Mouse (Mus musculus): Measurements from ENCODE around the gene Pycr2. TPM values are rescaled to one million over a fixed set of nuclear protein-coding genes. Genes with fewer than 3 reads are reported as not detected.
"Not testable (repeated sequence)": the region's sequence is repeated elsewhere in the genome, so short reads cannot be mapped to it uniquely, and the experiment has no call there.

The Pycr2 gene
- polyA plus RNA-seq, 1 experiment from 2014 or later = 125 TPM

DNA sequence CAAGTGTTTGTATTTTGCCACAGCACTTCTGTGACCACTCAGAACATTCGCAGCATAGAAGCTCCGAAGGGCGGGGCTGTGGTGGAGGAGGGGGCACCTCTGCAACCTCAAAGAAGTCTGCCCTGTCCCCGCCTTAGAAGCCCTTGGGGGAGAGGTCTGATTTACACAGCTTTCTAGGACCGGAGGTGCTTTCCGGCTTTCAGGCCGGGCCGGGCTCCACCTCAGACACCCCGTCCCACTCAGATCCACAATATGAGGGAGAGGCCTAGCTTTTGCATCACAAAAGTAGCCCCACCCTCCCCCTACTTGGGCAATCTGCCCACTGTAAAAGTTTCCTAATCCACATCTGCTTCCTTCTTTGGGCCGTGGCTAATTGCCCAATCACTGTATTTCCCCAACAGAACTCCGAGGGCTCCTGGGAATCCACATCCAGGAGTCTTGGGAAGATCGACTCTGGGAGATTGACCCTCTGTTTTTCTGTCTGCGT is 15.5 kb upstream of the Pycr2 start:
- Histone ChIP-seq H3K4me1 (replicated peaks) (peaks cover 22% of the 10 kb centered on the region), H3K27me3 (ENCODE audit: insufficient read depth, poor library complexity, severe bottlenecking) (peaks cover 43% of the 10 kb centered on the region), H3K27ac (peak overlapping the region; percentile 24), H3K36me3 (no peaks in the 10 kb centered on the region), H3K4me3 (no peak overlapping the region), H3K9me3 (no peaks in the 10 kb centered on the region)
- 8% methylated on average over 13 of the region's 13 CpGs for WGBS
- no peak for DNase-seq (ENCODE audit: low spot score)

GRCm38 (mm10) chr1:180889172-180889571 is 14.9 kb upstream of the Pycr2 start:
- 29% methylated on average over 7 of the region's 7 CpGs for WGBS
- Histone ChIP-seq H3K4me3 (no peak overlapping the region), H3K36me3 (no peaks in the 10 kb centered on the region), H3K27me3 (ENCODE audit: insufficient read depth, poor library complexity, severe bottlenecking) (peaks cover 49% of the 10 kb centered on the region), H3K4me1 (replicated peaks) (peaks cover 23% of the 10 kb centered on the region), H3K9me3 (no peaks in the 10 kb centered on the region), H3K27ac (no peak overlapping the region)
- DNase-seq (ENCODE audit: low spot score) = no peak

DNA sequence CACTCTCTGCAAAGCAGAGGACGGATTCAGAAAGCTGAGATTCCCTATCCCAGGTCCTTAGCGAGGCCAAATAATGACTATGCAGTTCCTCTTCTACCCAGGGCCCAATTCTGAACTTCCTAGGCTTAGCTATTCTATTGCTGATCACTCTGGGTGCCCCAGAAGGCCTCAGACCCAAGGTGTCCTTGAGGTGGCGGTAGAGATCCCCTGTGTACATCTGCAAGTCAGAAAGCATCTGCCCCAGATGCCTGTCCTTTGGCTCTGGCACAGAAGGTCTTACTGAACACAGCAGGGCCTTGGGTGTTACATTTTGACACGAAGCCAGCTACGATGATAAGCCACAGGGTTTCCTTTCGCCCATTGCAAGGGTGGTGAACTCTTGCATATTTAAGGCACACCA is 14.3 kb upstream of the Pycr2 start:
- Histone ChIP-seq H3K27me3 (ENCODE audit: insufficient read depth, poor library complexity, severe bottlenecking) (peaks cover 56% of the 10 kb centered on the region), H3K9me3 (no peaks in the 10 kb centered on the region), H3K4me3 (no peak overlapping the region), H3K4me1 (replicated peaks) (peaks cover 28% of the 10 kb centered on the region), H3K36me3 (no peaks in the 10 kb centered on the region), H3K27ac (no peak overlapping the region)
- no peak for DNase-seq (ENCODE audit: low spot score)
- WGBS = 40% methylated on average over 6 of the region's 6 CpGs

DNA sequence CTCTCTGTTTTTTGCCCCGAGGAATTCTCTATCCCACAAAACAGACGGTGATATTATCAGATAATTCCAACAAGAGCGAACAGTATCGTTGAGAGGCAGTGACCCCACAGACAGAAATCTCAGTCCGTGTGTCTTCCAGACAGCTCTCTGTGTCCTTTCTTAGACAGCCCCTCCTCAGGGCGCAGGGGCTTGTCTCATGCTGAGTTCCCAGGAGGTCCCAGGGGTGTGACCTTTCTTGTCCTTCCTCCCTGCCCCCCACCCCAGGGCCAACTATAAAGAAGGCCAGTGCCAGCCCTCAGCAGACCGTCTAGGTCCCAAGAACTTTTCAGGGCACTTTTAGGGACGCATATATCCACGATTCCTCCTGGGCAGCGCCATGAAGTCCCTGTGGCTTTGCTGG is 11.3 kb upstream of the Pycr2 start, which contains the start of gene Lefty2:
Lefty2 (plus strand) TSS at position 301 of the 400 bp plus-strand sequence.
- WGBS = 59% methylated on average over 10 of the region's 10 CpGs
- Histone ChIP-seq H3K4me1 (replicated peaks) (peaks cover 28% of the 10 kb centered on the region), H3K27me3 (ENCODE audit: insufficient read depth, poor library complexity, severe bottlenecking) (peaks cover 66% of the 10 kb centered on the region), H3K4me3 (no peak within 1 kb of the TSS), H3K36me3 (no peaks in the 10 kb centered on the region), H3K27ac (no peak within 1 kb of the TSS), H3K9me3 (no peaks in the 10 kb centered on the region)
- DNase-seq (ENCODE audit: low spot score) = no peak

DNA sequence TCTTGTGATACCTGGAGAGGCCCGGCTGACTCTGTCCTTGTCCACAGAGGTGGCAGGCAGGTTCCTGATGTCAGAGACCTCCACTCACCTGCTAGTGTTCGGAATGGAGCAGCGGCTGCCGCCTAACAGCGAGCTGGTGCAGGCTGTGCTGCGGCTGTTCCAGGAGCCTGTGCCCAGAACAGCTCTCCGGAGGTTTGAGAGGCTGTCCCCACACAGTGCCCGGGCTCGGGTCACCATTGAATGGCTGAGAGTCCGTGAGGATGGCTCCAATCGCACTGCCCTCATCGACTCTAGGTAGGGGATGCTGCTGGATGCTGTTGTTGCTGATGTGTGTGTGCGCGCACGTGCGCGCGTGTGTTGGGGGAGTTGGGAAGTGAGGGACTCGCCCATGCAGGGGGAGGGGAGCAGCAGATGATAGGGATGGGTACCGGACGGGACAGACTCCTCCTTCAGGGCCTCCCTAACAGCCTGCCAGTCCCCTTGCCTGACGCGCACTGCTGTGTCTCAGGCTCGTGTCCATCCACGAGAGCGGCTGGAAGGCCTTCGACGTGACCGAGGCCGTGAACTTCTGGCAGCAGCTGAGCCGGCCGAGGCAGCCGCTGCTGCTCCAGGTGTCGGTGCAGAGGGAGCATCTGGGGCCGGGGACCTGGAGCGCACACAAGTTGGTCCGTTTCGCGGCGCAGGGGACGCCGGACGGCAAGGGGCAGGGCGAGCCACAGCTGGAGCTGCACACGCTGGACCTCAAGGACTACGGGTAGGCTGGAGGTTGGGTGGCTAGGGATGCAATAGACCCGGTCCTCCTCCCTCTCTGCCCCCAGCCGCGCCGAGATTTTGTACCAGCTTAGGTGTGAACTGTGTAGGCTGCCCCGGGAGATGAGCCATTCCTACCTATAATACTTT is 9.8 kb upstream of the Pycr2 start:
- not testable (repeated sequence) for H3K27ac ChIP-seq; H3K9me3 ChIP-seq; H3K36me3 ChIP-seq; DNase-seq (ENCODE audit: low spot score)
- WGBS = 6% methylated on average over 49 of the region's 51 CpGs
- Histone ChIP-seq H3K4me1 (replicated peaks) (peaks cover 15% of the 10 kb centered on the region; the same call in 1 of the 2 replicates), H3K4me3 (peak overlapping the region; percentile 39), H3K27me3 (ENCODE audit: insufficient read depth, poor library complexity, severe bottlenecking) (peaks cover 54% of the 10 kb centered on the region)

- no peak for DNase-seq (ENCODE audit: low spot score)
- 0 out of 2 replicates have a peak, but pooled peaks cover 8% of the 10 kb centered on the region for H3K27me3 ChIP-seq (ENCODE audit: insufficient read depth, poor library complexity, severe bottlenecking)
These were observed 3.0 kb upstream of the Pycr2 start for GRCm38 (mm10) chr1:180901107-180901506.

GRCm38 (mm10) chr1:180902915-180903314 is 1.2 kb upstream of the Pycr2 start:
- Histone ChIP-seq H3K27ac (no peak overlapping the region), H3K4me3 (no peak overlapping the region), H3K9me3 (no peaks in the 10 kb centered on the region), H3K27me3 (ENCODE audit: insufficient read depth, poor library complexity, severe bottlenecking) (0 out of 2 replicates have a peak, but pooled peaks cover under 1% of the 10 kb centered on the region), H3K4me1 (replicated peaks) (peaks cover 30% of the 10 kb centered on the region), H3K36me3 (peaks cover 25% of the 10 kb centered on the region)
- no peak for DNase-seq (ENCODE audit: low spot score)
- WGBS = 28% methylated on average over 5 of the region's 5 CpGs

More at GRCm38 (mm10) chr1:180901107-180901506, 3.0 kb upstream of the Pycr2 start:
- under 1% methylated on average over 4 of the region's 4 CpGs for WGBS
- Histone ChIP-seq H3K36me3 (peaks cover 7% of the 10 kb centered on the region), H3K9me3 (no peaks in the 10 kb centered on the region), H3K4me1 (replicated peaks) (peaks cover 27% of the 10 kb centered on the region), H3K27ac (no peak overlapping the region), H3K4me3 (no peak overlapping the region)

GRCm38 (mm10) chr1:180903666-180904038 is 441 bp upstream of the Pycr2 start:
- WGBS = 42% methylated on average over 10 of the region's 10 CpGs
- no peak for DNase-seq (ENCODE audit: low spot score)
- Histone ChIP-seq H3K4me1 (replicated peaks) (peaks cover 30% of the 10 kb centered on the region), H3K4me3 (peak overlapping the region; percentile 94), H3K27ac (peak overlapping the region; percentile 94), H3K9me3 (no peaks in the 10 kb centered on the region), H3K36me3 (peaks cover 32% of the 10 kb centered on the region), H3K27me3 (ENCODE audit: insufficient read depth, poor library complexity, severe bottlenecking) (no peaks in the 10 kb centered on the region)

GRCm38 (mm10) chr1:180904815-180905080 is 655 bp downstream of the Pycr2 start:
- H3K27me3 ChIP-seq (ENCODE audit: insufficient read depth, poor library complexity, severe bottlenecking) = no peaks in the 10 kb centered on the region
- peak overlapping the region; percentile 94 for H3K4me3 ChIP-seq
- peaks cover 30% of the 10 kb centered on the region for H3K4me1 ChIP-seq (replicated peaks)
- peaks cover 40% of the 10 kb centered on the region for H3K36me3 ChIP-seq
- DNase-seq (ENCODE audit: low spot score) = no peak
- no peaks in the 10 kb centered on the region for H3K9me3 ChIP-seq
- peak overlapping the region; percentile 94 for H3K27ac ChIP-seq
- 4% methylated on average over 5 of the region's 5 CpGs for WGBS

- H3K4me1 ChIP-seq (replicated peaks) = peaks cover 30% of the 10 kb centered on the region
- H3K27ac ChIP-seq = peak overlapping the region; percentile 50
- H3K9me3 ChIP-seq = no peaks in the 10 kb centered on the region
- H3K4me3 ChIP-seq = peak overlapping the region; percentile 94
- peaks cover 40% of the 10 kb centered on the region for H3K36me3 ChIP-seq
- no peaks in the 10 kb centered on the region for H3K27me3 ChIP-seq (ENCODE audit: insufficient read depth, poor library complexity, severe bottlenecking)
- 67% methylated on average over 6 of the region's 6 CpGs for WGBS
- DNase-seq (ENCODE audit: low spot score) = no peak
These were observed 1.2 kb downstream of the Pycr2 start for GRCm38 (mm10) chr1:180905307-180905706.

GRCm38 (mm10) chr1:180905876-180906275 is 1.8 kb downstream of the Pycr2 start:
- Histone ChIP-seq H3K4me1 (replicated peaks) (peaks cover 30% of the 10 kb centered on the region), H3K27ac (peak overlapping the region; percentile 50; the same call in 1 of the 2 replicates), H3K27me3 (ENCODE audit: insufficient read depth, poor library complexity, severe bottlenecking) (no peaks in the 10 kb centered on the region), H3K36me3 (peaks cover 40% of the 10 kb centered on the region), H3K4me3 (peak overlapping the region; percentile 94), H3K9me3 (no peaks in the 10 kb centered on the region)
- no peak for DNase-seq (ENCODE audit: low spot score)
- WGBS = 92% methylated on average over 17 of the region's 17 CpGs

DNA sequence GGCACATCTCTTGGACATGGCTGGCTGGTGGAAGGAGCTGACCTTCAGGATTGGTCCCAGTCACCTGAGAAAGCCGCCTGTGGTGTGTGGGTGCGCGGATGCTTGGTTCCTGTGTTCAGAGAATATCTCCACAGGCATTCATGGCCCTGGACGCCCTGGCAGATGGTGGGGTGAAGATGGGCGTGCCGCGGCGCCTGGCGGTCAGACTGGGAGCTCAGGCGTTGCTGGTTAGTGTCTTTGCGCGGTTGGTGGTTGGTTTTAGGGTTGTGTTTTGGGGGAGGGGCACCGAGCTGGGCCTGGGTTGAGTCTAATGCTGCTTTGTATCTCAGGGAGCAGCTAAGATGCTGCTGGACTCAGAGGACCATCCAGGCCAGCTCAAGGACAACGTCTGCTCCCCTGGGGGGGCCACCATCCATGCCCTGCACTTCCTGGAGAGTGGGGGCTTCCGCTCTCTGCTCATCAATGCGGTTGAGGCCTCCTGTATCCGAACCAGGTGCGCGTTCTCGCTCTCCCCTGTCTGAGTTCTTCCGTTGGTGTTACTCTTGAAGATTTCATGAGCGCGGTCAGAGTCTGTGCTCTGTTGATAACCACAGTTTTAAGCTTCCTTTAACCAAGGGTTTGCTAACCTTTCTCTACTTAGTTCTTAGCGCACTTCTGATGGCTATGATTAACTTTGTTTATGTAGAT is 2.5 kb downstream of the Pycr2 start:
- peaks cover 40% of the 10 kb centered on the region for H3K36me3 ChIP-seq
- H3K4me3 ChIP-seq = 0 out of 2 replicates have a peak overlapping the region, but pooled peaks have one; percentile 94
- DNase-seq (ENCODE audit: low spot score) = no peak
- H3K9me3 ChIP-seq = no peaks in the 10 kb centered on the region
- H3K27ac ChIP-seq = no peak overlapping the region
- peaks cover 34% of the 10 kb centered on the region for H3K4me1 ChIP-seq (replicated peaks)
- WGBS = 90% methylated on average over 24 of the region's 24 CpGs
- no peaks in the 10 kb centered on the region; the same call in 1 of the 2 replicates for H3K27me3 ChIP-seq (ENCODE audit: insufficient read depth, poor library complexity, severe bottlenecking)

DNA sequence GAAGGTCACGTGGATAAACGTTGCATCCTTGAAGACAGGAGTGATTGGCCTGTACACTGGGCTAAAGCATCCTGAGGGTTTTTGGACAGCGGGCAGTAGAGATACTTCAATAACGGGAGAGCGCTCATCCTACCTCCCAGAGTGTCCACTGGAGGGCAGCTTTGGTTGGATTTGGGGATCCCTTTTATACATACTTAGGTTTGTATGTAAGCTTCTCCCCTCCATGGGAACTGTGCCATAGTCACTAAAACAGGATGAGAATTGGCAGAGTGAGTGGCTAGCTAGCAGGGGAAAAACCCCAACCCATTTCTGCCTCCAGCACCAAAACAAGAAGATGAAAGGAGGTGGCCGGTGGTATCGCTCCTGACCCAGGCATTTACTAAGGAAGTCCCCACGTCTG is 7.0 kb downstream of the Pycr2 start:
- DNase-seq (ENCODE audit: low spot score) = no peak
- Histone ChIP-seq H3K4me1 (replicated peaks) (peaks cover 9% of the 10 kb centered on the region), H3K36me3 (peaks cover 33% of the 10 kb centered on the region), H3K4me3 (no peak overlapping the region), H3K27ac (no peak overlapping the region), H3K27me3 (ENCODE audit: insufficient read depth, poor library complexity, severe bottlenecking) (no peaks in the 10 kb centered on the region; the same call in 1 of the 2 replicates), H3K9me3 (no peaks in the 10 kb centered on the region)
- 51% methylated on average over 8 of the region's 8 CpGs for WGBS

All from hindbrain, embryonic 10.5 days (tissue).